Mouse (Mus musculus) urinary bladder, postnatal 10 days (tissue): Measurements from ENCODE around the gene Ces2h.
"Not testable (repeated sequence)": the region's sequence is repeated elsewhere in the genome, so short reads cannot be mapped to it uniquely, and the experiment has no call there.

Experiments used
- DNase-seq: peaks from one replicate; pipeline ENCODE4 v3.0.0; 2022; ENCODE audit warnings: low spot score

Ces2h gene

GRCm38 (mm10) chr8:105000586-105000985 is at the start of gene Ces2h:
Gene Ces2h, plus strand, starts transcription at chr8:105000853.
- DNase-seq, result no peak

- DNase-seq, result no peak
Measured at GRCm38 (mm10) chr8:104961537-104961961, 39.1 kb upstream of the Ces2h start, which contains the start of gene Ces2g. Gene Ces2g, plus strand, starts transcription at chr8:104961718.

GRCm38 (mm10) chr8:104962229-104962901 is 38.3 kb upstream of the Ces2h start:
- no peak for DNase-seq

GRCm38 (mm10) chr8:104963375-104963894 is 37.2 kb upstream of the Ces2h start:
- no peak for DNase-seq

GRCm38 (mm10) chr8:104984126-104984525 is 16.5 kb upstream of the Ces2h start:
- DNase-seq, result no peak

- no peak for DNase-seq
Measured at GRCm38 (mm10) chr8:104984942-104985341, 15.7 kb upstream of the Ces2h start.

GRCm38 (mm10) chr8:104998191-104998590 is 2.5 kb upstream of the Ces2h start:
- DNase-seq, result no peak

GRCm38 (mm10) chr8:104999183-104999582 is 1.5 kb upstream of the Ces2h start:
- DNase-seq, result no peak

GRCm38 (mm10) chr8:105010000-105010399 is 9.3 kb downstream of the Ces2h start:
- DNase-seq, result no peak

- DNase-seq, result no peak
Measured at GRCm38 (mm10) chr8:105011136-105011535, 10.5 kb downstream of the Ces2h start.

- DNase-seq, result no peak
Measured at GRCm38 (mm10) chr8:105014391-105014790, 13.7 kb downstream of the Ces2h start.

- DNase-seq, result no peak
Measured at GRCm38 (mm10) chr8:105021954-105022353, 21.3 kb downstream of the Ces2h start.

- DNase-seq, result no peak
Measured at GRCm38 (mm10) chr8:105023087-105023486, 22.4 kb downstream of the Ces2h start.

GRCm38 (mm10) chr8:105025050-105025449 is 24.4 kb downstream of the Ces2h start:
- DNase-seq, result no peak

GRCm38 (mm10) chr8:105043510-105043909 is 42.9 kb downstream of the Ces2h start:
- DNase-seq, result no peak

GRCm38 (mm10) chr8:105045824-105046401 is 45.3 kb downstream of the Ces2h start:
- DNase-seq, result no peak

- no peak for DNase-seq
Measured at GRCm38 (mm10) chr8:105048371-105048854, 47.8 kb downstream of the Ces2h start, which contains the start of gene Ces3a. Gene Ces3a, plus strand, starts transcription at chr8:105048601.

GRCm38 (mm10) chr8:105056211-105056610 is 55.6 kb downstream of the Ces2h start:
- no peak for DNase-seq

- DNase-seq, result no peak
Measured at GRCm38 (mm10) chr8:105060056-105060455, 59.4 kb downstream of the Ces2h start.

- DNase-seq, result no peak
Measured at GRCm38 (mm10) chr8:105066761-105067160, 66.1 kb downstream of the Ces2h start.

GRCm38 (mm10) chr8:105067905-105068304 is 67.3 kb downstream of the Ces2h start:
- DNase-seq, result not testable (repeated sequence)

GRCm38 (mm10) chr8:105068971-105069370 is 68.3 kb downstream of the Ces2h start:
- DNase-seq, result no peak
